Mouse (Mus musculus): ENCODE results near the gene Bach1.

DNA sequence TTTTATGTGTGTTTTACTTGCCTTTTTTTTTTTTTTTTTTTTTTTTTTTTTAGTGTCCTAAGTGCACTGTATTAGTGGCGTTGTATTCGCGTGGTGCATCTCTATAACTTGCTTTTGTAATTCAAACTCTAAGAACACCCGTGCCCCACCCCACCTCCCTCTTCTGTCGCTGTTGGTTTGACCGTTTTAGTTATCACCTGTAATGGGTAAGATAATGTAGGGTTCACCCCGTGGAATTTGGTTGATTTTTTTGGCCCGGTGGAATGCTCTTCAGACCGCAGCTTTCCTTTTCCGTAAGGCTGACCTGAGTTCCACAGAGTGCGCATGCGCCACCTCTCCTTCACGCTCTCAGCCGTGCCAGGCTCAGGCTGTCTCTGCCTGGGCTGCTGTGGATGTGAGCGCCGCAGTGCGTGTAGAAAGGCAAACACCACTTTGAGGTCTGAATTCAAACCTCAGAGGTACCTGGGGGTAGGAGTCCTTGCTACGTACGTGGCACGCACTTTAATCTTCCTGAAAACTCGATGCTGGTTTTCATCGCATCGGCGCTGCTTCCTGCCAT, 22.2 kb downstream of the Bach1 start:
- TF ChIP-seq CTCF (conservative IDR thresholded peaks at IDR 0.05; ENCODE audit: low read length) = no peak
- TF ChIP-seq NANOG (IDR thresholded peaks at IDR 0.05; ENCODE audit: borderline replicate concordance, low read length) = no peak
- no peak for TF ChIP-seq POU5F1 (IDR thresholded peaks at IDR 0.05; ENCODE audit: borderline replicate concordance, low read length)

All from E14TG2a.4 (cell line).